Mouse (Mus musculus): ENCODE data around the gene Ablim2.

The Ablim2 gene

GRCm38 (mm10) chr5:35807018-35807417, 49.3 kb downstream of the Ablim2 start:
- intact Hi-C loops (cut with DNase I), result no loop called here

DNA sequence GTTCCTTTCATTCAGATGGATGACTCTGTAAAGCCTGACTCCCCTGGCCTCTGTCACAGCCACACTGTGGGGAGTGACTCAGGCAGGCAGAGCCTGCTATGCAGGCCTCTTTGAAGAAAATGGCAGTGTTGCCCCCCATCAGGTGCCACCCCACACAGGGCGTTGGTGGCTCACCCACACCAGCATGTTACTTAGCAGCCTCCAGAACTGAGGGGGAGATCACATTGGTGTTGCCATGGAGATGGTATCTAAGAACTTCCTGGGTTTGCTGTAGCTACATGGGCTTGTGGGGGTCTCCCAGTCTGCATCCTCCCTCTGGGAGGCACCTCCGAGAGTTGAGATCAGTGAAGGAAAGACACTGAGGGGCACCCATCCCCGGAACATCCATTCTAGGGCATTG, 52.8 kb downstream of the Ablim2 start:
- intact Hi-C loops (cut with DNase I), result no loop called here

DNA sequence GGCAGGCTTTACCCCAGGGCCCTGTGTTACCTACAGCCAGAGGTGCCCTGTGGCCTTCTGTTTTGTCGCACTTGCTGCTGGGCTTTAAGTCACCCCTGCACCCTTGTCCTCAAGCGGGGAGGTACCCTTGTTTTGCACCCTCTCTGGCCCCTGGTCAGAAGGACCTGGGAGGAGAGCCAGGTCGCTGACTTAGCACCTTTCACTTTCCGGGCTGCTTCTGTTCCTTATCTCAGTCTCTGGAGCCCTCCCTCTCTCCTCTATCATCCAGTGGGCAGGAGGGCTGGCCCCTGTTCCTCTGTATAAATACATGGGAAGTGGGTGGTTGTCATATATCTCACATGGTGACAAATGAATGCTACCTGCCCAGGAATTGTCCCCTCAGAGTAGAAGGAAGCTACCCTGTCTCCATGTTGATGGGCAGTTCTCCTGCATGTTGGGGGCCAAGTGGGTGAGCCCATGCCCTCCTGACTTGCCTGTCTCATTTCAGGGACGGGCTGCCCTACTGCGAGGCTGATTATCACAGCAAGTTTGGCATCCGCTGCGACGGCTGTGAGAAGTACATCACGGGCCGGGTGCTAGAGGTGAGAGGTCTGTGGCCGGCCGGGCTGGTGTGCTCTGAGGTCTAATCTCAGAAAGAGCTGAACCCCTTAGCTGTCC, 54.1 kb downstream of the Ablim2 start:
- intact Hi-C loops (cut with DNase I), result no loop called here

- intact Hi-C loops (cut with DNase I), result no loop called here
These were observed 56.8 kb downstream of the Ablim2 start for GRCm38 (mm10) chr5:35814334-35814941.

DNA sequence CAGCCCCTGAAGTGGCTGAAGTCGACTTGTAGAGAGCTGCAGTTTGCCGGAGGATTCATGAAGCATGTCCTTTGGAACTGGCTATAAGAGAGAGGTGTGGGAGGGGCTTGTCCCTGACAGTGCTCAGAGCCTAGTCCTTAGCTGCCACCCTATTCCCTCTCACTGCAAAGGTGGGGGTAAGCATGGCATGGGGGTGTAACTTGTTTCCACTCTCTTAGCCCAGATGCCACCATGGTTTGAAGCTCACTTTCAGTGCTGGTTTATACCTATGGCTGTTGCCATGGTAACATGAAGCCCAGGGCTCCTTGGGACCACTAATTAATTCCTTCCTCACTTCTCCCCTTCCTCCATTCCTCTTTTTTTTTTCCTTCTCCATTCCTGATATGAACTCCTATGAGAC, 57.4 kb downstream of the Ablim2 start:
- intact Hi-C loops (cut with DNase I), result no loop called here

DNA sequence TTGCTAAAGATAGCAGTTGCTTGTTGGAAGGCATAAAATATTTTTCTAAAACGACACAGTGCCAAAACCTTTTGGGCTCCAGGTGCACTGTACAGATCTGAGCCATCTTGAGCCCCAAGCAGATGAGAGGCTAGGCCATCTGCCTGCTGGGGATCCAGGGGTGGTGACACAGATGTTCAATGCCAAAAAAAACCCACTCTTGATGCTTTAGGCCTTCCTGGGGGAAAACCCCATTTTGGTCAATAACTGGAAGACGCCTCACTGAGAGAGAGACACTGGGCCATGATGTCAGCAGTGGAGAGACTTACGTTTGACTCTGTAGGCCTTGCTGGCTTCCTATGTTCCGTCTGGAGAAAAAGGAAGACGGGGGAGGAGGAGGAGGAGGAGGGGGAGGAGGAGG, 59.6 kb downstream of the Ablim2 start:
- intact Hi-C loops (cut with DNase I), result no loop called here

GRCm38 (mm10) chr5:35817882-35818281, 60.2 kb downstream of the Ablim2 start:
- intact Hi-C loops (cut with DNase I), result no loop called here

DNA sequence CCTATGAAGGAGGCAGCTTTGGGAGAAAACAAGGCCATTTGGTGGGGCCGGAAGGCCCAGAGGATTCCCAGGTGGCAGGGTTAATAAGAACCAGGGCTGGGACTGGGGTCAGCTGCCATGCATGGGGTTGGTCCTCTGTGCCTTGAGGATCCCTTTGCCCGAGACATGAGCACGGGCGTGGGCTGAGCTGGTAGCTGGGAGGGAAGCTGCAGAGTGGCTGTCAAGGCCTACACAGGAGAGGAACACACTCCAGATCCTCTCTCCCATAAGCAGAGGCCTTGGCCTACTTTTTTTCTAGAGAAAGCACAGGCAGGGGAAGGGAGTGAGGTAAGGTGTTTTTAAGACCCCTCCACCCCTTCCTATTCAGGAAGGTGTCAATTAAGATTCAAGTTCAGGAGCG, 65.0 kb downstream of the Ablim2 start:
- intact Hi-C loops (cut with DNase I), result no loop called here

GRCm38 (mm10) chr5:35826465-35826864, 68.8 kb downstream of the Ablim2 start:
- intact Hi-C loops (cut with DNase I), result no loop called here

DNA sequence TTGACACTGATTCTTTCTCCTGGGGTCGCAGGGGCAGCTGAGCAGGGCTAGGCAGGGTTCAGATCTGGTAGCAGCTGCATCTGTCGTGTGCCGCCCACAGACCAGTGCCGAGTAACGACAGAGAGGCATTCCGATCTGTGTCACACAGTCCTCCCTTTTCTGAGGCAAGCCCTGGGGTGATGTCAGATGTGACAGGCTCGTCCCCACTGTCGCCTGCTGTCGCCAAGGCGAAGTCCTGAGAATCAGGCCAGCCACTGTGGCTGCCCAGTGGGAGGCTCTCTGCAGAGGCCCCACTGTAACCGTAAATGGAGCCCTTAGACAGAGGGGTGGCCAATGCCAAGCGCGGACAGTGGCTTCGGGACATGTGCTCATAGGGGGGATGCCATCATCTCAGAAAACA, 69.4 kb downstream of the Ablim2 start:
- intact Hi-C loops (cut with DNase I), result no loop called here

DNA sequence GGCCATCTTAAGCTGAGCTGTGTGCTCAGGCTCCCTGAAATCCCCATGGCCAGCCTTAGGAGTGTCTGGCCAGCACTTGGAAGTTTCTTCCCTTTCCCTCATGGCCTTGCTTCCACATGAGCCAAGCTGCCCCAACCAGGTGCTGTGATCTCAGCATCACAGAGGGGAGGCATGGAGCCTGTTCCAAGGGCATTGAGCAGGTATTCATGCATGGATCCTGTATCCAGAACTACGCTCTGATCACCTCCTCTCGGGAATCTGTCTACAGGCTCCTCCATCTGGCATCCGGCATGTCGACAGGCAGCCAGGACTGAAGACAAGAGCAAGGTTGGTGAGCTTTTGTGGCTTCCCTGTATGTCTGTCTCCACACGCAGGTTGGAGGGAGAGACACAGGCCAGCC, 70.2 kb downstream of the Ablim2 start:
- intact Hi-C loops (cut with DNase I), result no loop called here

DNA sequence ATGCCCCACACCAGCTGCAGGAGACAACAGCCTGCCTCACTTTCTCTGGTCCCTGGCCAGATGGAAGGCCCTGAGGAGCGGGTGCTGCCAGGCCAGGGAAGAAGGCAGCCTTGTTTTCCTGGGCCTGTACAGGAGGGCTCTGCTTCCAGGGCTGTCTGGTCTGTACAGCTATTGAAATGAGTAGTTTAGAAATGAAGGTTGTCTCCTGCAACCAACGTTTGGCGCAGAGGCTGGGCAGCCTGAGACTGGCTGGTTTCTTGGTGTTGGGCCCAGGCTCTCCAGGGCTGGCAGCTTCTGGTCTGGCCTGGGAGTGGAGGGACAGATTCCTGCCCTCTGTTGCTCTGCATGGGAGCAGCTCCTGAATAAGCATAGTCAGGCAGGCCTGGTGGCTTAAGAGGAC, 72.4 kb downstream of the Ablim2 start:
- intact Hi-C loops (cut with DNase I), result no loop called here

- intact Hi-C loops (cut with DNase I), result no loop called here
These were observed 76.2 kb downstream of the Ablim2 start for GRCm38 (mm10) chr5:35833881-35834280.

GRCm38 (mm10) chr5:35836992-35837391, 79.3 kb downstream of the Ablim2 start:
- intact Hi-C loops (cut with DNase I), result no loop called here

DNA sequence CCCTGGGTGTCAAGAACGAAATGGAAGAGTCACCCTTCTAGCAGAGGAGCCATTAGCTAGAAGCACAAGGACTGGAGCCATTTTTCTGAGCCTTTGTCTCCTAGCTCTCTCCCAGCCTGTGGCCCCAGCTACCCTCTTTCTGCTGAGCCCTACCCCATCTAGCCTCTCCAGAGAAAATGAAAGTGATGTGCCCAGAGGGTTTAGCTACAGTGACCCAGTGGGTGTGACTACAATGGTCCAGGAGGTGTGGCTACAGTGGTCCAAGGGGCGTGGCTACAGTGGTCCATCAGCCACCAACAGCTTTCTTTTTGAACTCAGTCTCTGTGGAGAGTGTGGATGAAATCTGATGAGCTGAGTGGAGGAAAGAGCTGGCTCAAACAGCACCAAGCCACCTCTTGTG, 81.6 kb downstream of the Ablim2 start:
- intact Hi-C loops (cut with DNase I), result no loop called here

- intact Hi-C loops (cut with DNase I), result no loop called here
These were observed 93.8 kb downstream of the Ablim2 start for GRCm38 (mm10) chr5:35851485-35851884.

DNA sequence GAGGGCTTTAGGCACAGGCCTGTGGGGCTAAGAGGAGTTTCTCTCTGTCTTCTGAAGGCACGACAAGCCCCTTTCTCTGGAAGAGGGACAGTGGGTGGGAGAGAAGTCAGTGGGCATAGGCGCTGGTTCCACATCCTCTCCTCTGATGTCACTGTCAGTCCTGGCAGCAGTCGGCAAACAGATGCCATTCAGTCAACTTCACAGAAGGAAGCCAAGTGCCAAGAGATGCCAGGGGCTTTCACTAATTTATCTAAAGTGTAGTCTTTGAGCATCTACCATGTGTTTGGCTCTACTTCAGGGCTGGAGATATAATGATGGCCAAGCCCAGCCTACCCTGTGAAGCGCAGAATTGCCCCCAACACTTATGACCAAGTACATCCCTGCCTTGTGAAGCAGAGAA, 95.8 kb downstream of the Ablim2 start:
- intact Hi-C loops (cut with DNase I), result no loop called here

DNA sequence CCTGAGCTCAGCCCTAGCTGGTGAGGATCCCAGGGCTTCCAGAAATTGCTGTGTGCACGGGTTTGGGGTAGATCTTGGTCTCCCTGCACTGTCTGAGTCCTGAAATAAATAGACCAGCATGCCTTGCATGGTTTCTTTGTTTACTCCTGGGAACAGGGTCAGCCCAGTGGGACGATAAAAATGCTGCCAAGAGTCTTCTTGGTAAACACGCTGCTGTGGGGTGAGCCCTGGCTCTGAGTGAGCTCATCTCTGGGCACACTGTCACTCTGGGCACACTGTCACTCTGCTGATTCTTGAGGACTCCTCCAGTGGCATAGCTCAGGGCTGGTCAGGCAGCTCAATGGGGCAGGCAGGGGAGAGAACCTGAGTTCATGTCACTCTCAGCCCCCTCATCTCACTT, 98.6 kb downstream of the Ablim2 start:
- intact Hi-C loops (cut with DNase I), result loop anchor here (5.0 kb wide), 2 partner anchors 99 to 259 kb away; partner anchors contain the start of gene Ablim2

GRCm38 (mm10) chr5:35858069-35858468, 100.4 kb downstream of the Ablim2 start:
- intact Hi-C loops (cut with DNase I), result loop anchor here (1.0 to 5.0 kb wide), 4 partner anchors 62 to 261 kb away; partner anchors contain the start of gene Ablim2

GRCm38 (mm10) chr5:35861456-35861855, 103.8 kb downstream of the Ablim2 start:
- intact Hi-C loops (cut with DNase I), result no loop called here

DNA sequence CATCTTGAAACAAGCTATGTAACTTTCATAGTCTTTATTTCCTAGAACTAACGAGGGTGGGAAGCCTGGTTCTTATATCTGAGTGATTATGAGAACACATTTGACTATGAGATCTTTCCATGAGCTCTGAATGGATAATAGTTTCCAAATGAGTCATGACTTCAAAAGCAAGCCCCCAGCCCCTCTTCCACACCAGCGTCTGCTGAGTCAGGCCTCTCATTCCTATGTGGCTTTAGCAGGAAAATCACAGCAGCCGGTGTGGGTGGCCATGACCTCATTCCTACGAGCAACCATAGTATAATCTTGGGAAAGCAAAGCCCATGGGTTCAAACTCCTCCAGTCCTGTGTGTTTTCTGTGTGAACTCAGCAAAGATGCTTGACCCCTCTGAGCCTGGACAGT, 112.3 kb downstream of the Ablim2 start:
- intact Hi-C loops (cut with DNase I), result loop anchor here (5.0 kb wide), 1 partner anchor 102 kb away; no protein-coding TSS in a partner anchor

GRCm38 (mm10) chr5:35870408-35871012, 112.8 kb downstream of the Ablim2 start:
- intact Hi-C loops (cut with DNase I), result no loop called here

DNA sequence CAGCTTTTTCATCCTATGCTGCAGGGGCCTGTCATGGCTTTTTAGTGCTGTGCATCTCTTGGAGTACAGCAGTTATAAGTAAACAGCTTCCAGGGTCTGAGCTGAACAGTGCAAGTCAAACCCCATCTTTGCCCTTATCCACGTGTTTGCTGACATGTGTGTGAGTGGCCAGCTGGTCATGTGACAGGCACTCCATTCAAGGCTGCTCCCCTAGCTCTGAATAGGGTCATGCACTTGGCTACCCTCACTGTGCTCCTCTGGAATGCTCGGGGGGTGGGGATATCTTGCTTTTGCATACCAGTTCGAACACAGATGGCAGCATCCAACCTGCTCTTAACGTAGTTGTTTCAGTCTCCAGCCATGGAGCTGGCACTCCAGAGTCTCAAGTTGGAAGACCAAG, 115.7 kb downstream of the Ablim2 start:
- intact Hi-C loops (cut with DNase I), result no loop called here

Measured in adrenal gland (tissue).